Mouse (Mus musculus) heart, adult 2 months (tissue): ENCODE measurements at regions not wholly inside any gene's neighbourhood (a gene's known extent, or its start where the extent isn't known, plus 50 kb on each side); places are given as distances from the start of the nearest gene placed in this dataset.

Experiments used
- DNase-seq, 2 experiments: peaks; one replicate each; pipeline ENCODE4 v3.0.0; 2021
- H3K27ac ChIP-seq: fragments of 200-600 bp; 2 replicates; pipeline ENCODE4 v1.8.1; 2022
- H3K27me3 ChIP-seq: fragments of 200-500 bp; 2 replicates; pipeline ENCODE4 v1.6.1; 2012; ENCODE audit warnings: mild to moderate bottlenecking, low read length, inconsistent platforms, mixed read lengths; ENCODE audit not compliant: control insufficient read depth, insufficient read depth
- H3K36me3 ChIP-seq: fragments of 200-500 bp; 2 replicates; pipeline ENCODE4 v1.6.1; 2012; ENCODE audit warnings: low read length, inconsistent platforms; ENCODE audit not compliant: control insufficient read depth, insufficient read depth
- H3K4me1 ChIP-seq: fragments of 200-500 bp; 2 replicates; pipeline ENCODE4 v1.6.1; 2011; ENCODE audit warnings: low read length; ENCODE audit not compliant: control insufficient read depth, insufficient read depth
- H3K4me3 ChIP-seq: fragments of 200-600 bp; 2 replicates; pipeline ENCODE4 v1.8.1; 2022
- H3K79me2 ChIP-seq: fragments of 200-500 bp; replicated peaks from 2 replicates; pipeline ENCODE4 v1.6.1; 2012; ENCODE audit warnings: mild to moderate bottlenecking, inconsistent platforms, low read length, moderate library complexity, mixed read lengths; ENCODE audit not compliant: control insufficient read depth, insufficient read depth
- H3K9ac ChIP-seq: fragments of 200-500 bp; 2 replicates; pipeline ENCODE4 v1.6.1; 2012; ENCODE audit warnings: low read depth, mild to moderate bottlenecking, control low read depth, inconsistent platforms, low read length, mixed read lengths
- EP300 ChIP-seq: fragments of 200-500 bp; IDR thresholded peaks from 2 replicates; pipeline ENCODE4 v1.6.1; 2011; ENCODE audit warnings: low read depth, low read length, control low read depth; ENCODE audit not compliant: insufficient read depth
- WGBS: fragments of 180-500 bp; shearing (Covaris S2); methylation state at CpG from one replicate; pipeline ENCODE4 v1.1.7; 2018; 5-methylcytosine and 5-hydroxymethylcytosine counted together
- intact Hi-C: fragments of 180-260 bp; cut with DNase I; formaldehyde crosslinking; loops from one replicate; pipeline ENCODE4 v1.15.1; 2025

- TF ChIP-seq EP300, result no peak
- Histone ChIP-seq H3K36me3 (no peaks in the 10 kb centered on the region), H3K79me2 (no peaks in the 10 kb centered on the region), H3K9ac (no peak overlapping the region), H3K27me3 (no peaks in the 10 kb centered on the region), H3K4me3 (no peak overlapping the region), H3K27ac (no peak overlapping the region), H3K4me1 (no peaks in the 10 kb centered on the region)
- intact Hi-C loops, result no loop called here
- DNase-seq, result no peak
- 82% methylated on average over 6 of the region's 6 CpGs for WGBS
These were observed 54.6 kb upstream of the Lyplal1 start for GRCm38 (mm10) chr1:186171691-186172090.
